Mouse (Mus musculus): ENCODE data around the gene Glycam1. TPM values are rescaled to one million over a fixed set of nuclear protein-coding genes. Genes with fewer than 3 reads are reported as not detected.

The Glycam1 gene
- polyA plus RNA-seq, 1 experiment from 2014 or later = not detected

DNA sequence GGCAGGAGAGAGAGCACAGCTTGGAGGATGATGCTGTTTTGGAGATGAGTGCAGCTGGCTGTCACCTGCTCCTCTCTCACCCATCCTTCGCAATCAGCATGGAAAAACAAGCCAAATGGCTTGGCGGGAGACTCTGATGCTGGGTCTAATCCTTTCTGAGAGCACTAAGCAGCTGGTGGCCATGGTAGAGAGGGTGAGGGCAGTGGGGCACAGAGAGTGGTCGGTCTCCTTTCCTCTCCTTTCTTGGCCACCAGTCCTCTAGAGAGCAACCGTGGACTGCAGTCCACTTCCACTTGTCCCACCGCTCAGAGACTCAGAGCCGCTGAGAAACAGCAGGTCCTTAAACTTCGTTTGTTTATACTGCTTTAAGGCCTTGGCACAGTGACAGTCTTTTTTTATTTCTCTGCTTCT lies 51.3 kb downstream of the Glycam1 start:
- peaks cover 19% of the 10 kb centered on the region for H3K4me1 ChIP-seq (ENCODE audit: control insufficient read depth, insufficient read depth, low read length)
- no peaks in the 10 kb centered on the region for H3K36me3 ChIP-seq (ENCODE audit: control insufficient read depth, insufficient read depth, low read length)
- peak overlapping the region; percentile 56 for H3K4me2 ChIP-seq (ENCODE audit: low read depth, low read length)
- H3K4me3 ChIP-seq (ENCODE audit: low read depth, low read length) = peak overlapping the region; percentile 32
- 9% methylated on average over 7 of the region's 7 CpGs for WGBS
- no peaks in the 10 kb centered on the region for H3K9me3 ChIP-seq (ENCODE audit: control insufficient read depth, low read length)
- no peaks in the 10 kb centered on the region for H3K27me3 ChIP-seq (replicated peaks; ENCODE audit: control insufficient read depth, insufficient read depth, low read length)
- H3K27ac ChIP-seq (replicated peaks; ENCODE audit: low read depth, low read length) = 0 out of 2 replicates have a peak overlapping the region, but pooled peaks have one; percentile 25
- H3K9ac ChIP-seq (ENCODE audit: low read depth, low read length) = 0 out of 2 replicates have a peak overlapping the region, but pooled peaks have one; percentile 15
- ATAC-seq (ENCODE audit: low read depth) = peak; percentile 48
- no peak for DNase-seq (ENCODE audit: low spot score)

Other genes starting within 250 kb of the Glycam1 start
- gene Zfp385a, start 225.0 kb downstream of the Glycam1 start, polyA plus RNA-seq (2014; fragmentation: Nextera tagmentation; extraction: Ambion mirVana) = 18.4 and 19.0 TPM in 2 replicates
- 63.4 TPM in 2 replicates for gene Itga5, start 198.3 kb downstream of the Glycam1 start, polyA plus RNA-seq (2014; fragmentation: Nextera tagmentation; extraction: Ambion mirVana)
- gene Gtsf1, start 134.6 kb downstream of the Glycam1 start, polyA plus RNA-seq (2014; fragmentation: Nextera tagmentation; extraction: Ambion mirVana) = not detected in 2 replicates
- not detected in 2 replicates for gene Gtsf2, start 116.6 kb downstream of the Glycam1 start, polyA plus RNA-seq (2014; fragmentation: Nextera tagmentation; extraction: Ambion mirVana)
- 4.6 and 5.0 TPM in 2 replicates for gene Nckap1l, start 111.3 kb downstream of the Glycam1 start, polyA plus RNA-seq (2014; fragmentation: Nextera tagmentation; extraction: Ambion mirVana)
- gene Pde1b, start 62.0 kb downstream of the Glycam1 start, polyA plus RNA-seq (2014; fragmentation: Nextera tagmentation; extraction: Ambion mirVana) = 6.1 and 7.2 TPM in 2 replicates
- gene Ppp1r1a, start 27.1 kb downstream of the Glycam1 start, polyA plus RNA-seq (2014; fragmentation: Nextera tagmentation; extraction: Ambion mirVana) = 16.7 and 18.1 TPM in 2 replicates
- gene Mucl1, start 190.4 kb upstream of the Glycam1 start, polyA plus RNA-seq (2014; fragmentation: Nextera tagmentation; extraction: Ambion mirVana) = not detected in 2 replicates

All from embryonic facial prominence, embryonic 14.5 days (tissue).